Mouse (Mus musculus): Measurements from ENCODE around the gene Gm7978. TPM values are rescaled to one million over a fixed set of nuclear protein-coding genes. Genes with fewer than 3 reads are reported as not detected.

The Gm7978 gene
- not detected in 2 replicates for polyA plus RNA-seq (2012; rRNA removed)

GRCm38 (mm10) chr5:95736073-95736472 is at the start of gene Gm7978:
Gene Gm7978, minus strand, starts transcription at chr5:95736173.

DNA sequence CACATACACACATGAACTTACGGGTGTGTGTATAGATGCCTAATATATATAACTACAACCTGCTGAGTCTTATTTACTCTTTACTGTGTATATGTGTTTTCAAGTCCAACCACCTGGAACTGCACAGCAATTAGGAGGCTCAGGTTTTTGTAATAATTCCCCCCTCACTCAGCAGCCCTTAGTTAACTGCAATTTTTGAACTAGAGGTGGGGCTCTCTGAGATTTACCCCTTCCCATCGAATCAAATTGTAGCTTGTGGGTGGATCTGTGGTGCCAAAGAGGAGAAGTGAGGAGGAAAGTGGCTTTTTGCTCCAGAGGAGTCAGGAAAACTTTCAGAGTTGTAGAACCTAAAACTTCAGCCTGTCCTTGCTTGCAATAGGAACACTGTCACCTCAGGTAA is 39.7 kb upstream of the Gm7978 start, which contains the start of gene E330014E10Rik:
Gene E330014E10Rik (plus strand): TSS at position 301 of the 400 bp plus-strand sequence.

GRCm38 (mm10) chr5:95741714-95742113 is 5.7 kb upstream of the Gm7978 start, which contains the start of gene Gm7982:
Gene Gm7982, plus strand, starts transcription at chr5:95742014.

Other genes starting within 250 kb of the Gm7978 start
- 0.62 and 0.67 TPM in 2 replicates for gene Gm3286, start 225.4 kb downstream of the Gm7978 start, polyA plus RNA-seq (2012; rRNA removed)
- gene Gm7971, start 141.3 kb downstream of the Gm7978 start, polyA plus RNA-seq (2012; rRNA removed), result not detected in 2 replicates
- gene Gm7982, start 5.8 kb upstream of the Gm7978 start, polyA plus RNA-seq (2012; rRNA removed), result not detected in 2 replicates
- 0.47 and 0.74 TPM in 2 replicates for gene E330014E10Rik, start 39.8 kb upstream of the Gm7978 start, polyA plus RNA-seq (2012; rRNA removed)
- 0.12 TPM in 1 of 2 replicates, not detected in the other for gene Cxcl13, start 220.8 kb upstream of the Gm7978 start, polyA plus RNA-seq (2012; rRNA removed)

All from ovary, adult 2 months (tissue).